Mouse (Mus musculus) stomach, embryonic 16.5 days (tissue): ENCODE results near the gene Prpsap2. TPM values are rescaled to one million over a fixed set of nuclear protein-coding genes. Genes with fewer than 3 reads are reported as not detected.
A peak's percentile ranks its signal among the peaks of the same experiment; 100 is the strongest.
"Not testable (repeated sequence)": the region's sequence is repeated elsewhere in the genome, so short reads cannot be mapped to it uniquely, and the experiment has no call there.

Source experiments
- ATAC-seq: fragments of 200-750 bp; cut with Nextera tagmentation; 2 replicates; pipeline ENCODE4 v1.8.0; 2017; ENCODE audit warnings: moderate number of reproducible peaks, moderate TSS enrichment; ENCODE audit not compliant: insufficient read depth, low FRiP score
- H3K27ac ChIP-seq: fragments of 300-500 bp; sonication (generic); 2 replicates; pipeline ENCODE4 v1.5.1; 2014; ENCODE audit warnings: low read length
- H3K27me3 ChIP-seq: fragments of 300-500 bp; sonication (generic); 2 replicates; pipeline ENCODE4 v1.6.1; 2014; ENCODE audit warnings: low read length, control low read depth, mixed read lengths; ENCODE audit not compliant: control insufficient read depth, insufficient read depth
- H3K36me3 ChIP-seq: fragments of 300-500 bp; sonication (generic); 2 replicates; pipeline ENCODE4 v1.6.1; 2014; ENCODE audit warnings: low read length; ENCODE audit not compliant: control insufficient read depth, insufficient read depth
- H3K4me1 ChIP-seq: fragments of 300-500 bp; sonication (generic); 2 replicates; pipeline ENCODE4 v1.6.1; 2014; ENCODE audit warnings: low read length, control low read depth, mixed read lengths; ENCODE audit not compliant: control insufficient read depth, insufficient read depth
- H3K4me2 ChIP-seq: fragments of 300-500 bp; sonication (generic); 2 replicates; pipeline ENCODE4 v1.6.1; 2014; ENCODE audit warnings: low read depth, low read length, mixed read lengths
- H3K4me3 ChIP-seq: fragments of 300-500 bp; sonication (generic); replicated peaks from 2 replicates; pipeline ENCODE4 v1.5.1; 2014; ENCODE audit warnings: mild to moderate bottlenecking, low read length
- H3K9ac ChIP-seq: fragments of 300-500 bp; sonication (generic); 2 replicates; pipeline ENCODE4 v1.6.1; 2014; ENCODE audit warnings: low read length
- H3K9me3 ChIP-seq: fragments of 300-500 bp; sonication (generic); replicated peaks from 2 replicates; pipeline ENCODE4 v1.6.1; 2016; ENCODE audit warnings: low read length, control low read depth; ENCODE audit not compliant: control insufficient read depth
- WGBS: fragments of 180-500 bp; shearing (Covaris S2); extraction: QIAGEN DNeasy Blood & Tissue Kit; methylation state at CpG from one replicate; pipeline ENCODE4 v1.1.7; 2014; 5-methylcytosine and 5-hydroxymethylcytosine counted together
- polyA plus RNA-seq: library from polyadenylated mRNA; unstranded; fragments of >200 nt; fragmentation: Nextera tagmentation; extraction: Ambion mirVana; gene quantifications from 2 replicates; pipeline ENCODE4 v1.2.1, GENCODE M21; 2015

Gene Prpsap2
- polyA plus RNA-seq, result 26.8 and 27.1 TPM in 2 replicates

DNA sequence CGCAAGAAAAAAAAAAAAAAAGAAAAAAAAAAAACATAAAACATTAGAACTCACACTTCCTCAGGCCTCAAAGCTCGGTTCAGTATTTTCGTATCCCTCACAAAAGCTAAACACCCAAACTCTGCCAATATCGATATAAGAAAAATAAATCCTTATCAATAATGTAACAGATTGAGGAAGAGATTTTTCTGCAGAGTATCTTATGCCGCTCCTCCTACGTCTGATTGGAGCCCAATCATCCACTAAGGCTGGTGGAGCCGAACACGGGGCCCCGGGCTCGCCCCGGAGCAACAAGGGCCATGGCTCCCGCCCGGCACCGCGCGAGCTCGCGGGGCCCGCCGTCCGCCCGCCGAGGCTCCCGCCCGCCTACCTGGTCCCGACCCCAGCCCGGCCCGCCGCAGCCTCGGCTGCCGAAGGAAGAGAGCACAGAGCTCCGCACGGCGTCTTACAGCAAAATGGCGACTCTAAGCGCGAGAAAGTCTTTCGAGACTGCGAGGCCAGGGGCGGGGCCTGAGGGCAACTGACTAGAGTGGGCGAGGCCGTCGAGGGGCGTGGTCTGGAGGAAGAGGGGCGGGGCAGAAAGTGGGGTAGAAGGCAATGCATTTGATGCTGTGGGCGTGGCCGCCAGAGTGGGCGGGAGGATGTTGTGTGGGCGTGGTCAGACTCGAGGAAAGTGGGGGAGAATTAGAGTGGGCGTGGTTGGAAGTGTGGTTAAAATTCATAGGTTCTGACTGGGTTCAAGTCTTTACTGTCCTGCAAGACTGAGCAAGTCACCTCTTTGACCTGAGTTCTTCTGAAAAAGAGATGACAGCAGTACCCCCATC, at the start of gene Prpsap2:
Gene Prpsap2 (minus strand): TSS at position 505 of the 824 bp plus-strand sequence.
- no peaks in the 10 kb centered on the region for H3K36me3 ChIP-seq
- peak within 1 kb of the TSS; percentile 66 for H3K4me3 ChIP-seq
- no peaks in the 10 kb centered on the region for H3K27me3 ChIP-seq
- H3K9ac ChIP-seq, result peak within 1 kb of the TSS; percentile 87
- under 1% methylated on average over 51 of the region's 51 CpGs for WGBS
- peaks cover 5% of the 10 kb centered on the region; the same call in 1 of the 2 replicates for H3K4me1 ChIP-seq
- peak within 1 kb of the TSS; percentile 92 for H3K27ac ChIP-seq
- ATAC-seq, result peak; percentile 96
- H3K4me2 ChIP-seq, result peak within 1 kb of the TSS; percentile 71
- H3K9me3 ChIP-seq, result no peaks in the 10 kb centered on the region

DNA sequence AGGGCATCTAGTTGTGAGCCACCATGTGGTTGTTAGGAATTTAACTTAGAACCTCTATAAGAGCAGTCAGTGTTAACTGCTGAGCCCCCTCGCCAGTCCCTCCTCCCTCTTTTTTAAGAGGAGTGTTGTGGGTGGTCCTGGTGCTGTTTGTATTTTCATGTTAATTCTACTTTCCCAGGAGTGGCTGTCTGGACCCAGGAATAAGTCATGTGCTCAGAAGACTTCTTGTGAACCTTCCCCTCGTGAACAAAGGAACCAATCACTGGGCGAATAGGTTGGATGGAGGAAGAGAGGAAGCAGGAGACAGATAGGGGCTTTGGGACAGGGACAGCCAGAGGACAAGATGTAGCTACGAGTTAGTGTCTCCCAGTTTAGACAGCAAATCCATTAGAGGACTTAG, 47.9 kb upstream of the Prpsap2 start:
- H3K4me3 ChIP-seq, result no peak overlapping the region
- no peaks in the 10 kb centered on the region for H3K9me3 ChIP-seq
- no peaks in the 10 kb centered on the region for H3K27me3 ChIP-seq
- H3K9ac ChIP-seq, result no peak overlapping the region
- H3K4me2 ChIP-seq, result no peak overlapping the region
- H3K36me3 ChIP-seq, result peaks cover 8% of the 10 kb centered on the region; the same call in 1 of the 2 replicates
- ATAC-seq, result no peak
- 0 out of 2 replicates have a peak, but pooled peaks cover 2% of the 10 kb centered on the region for H3K4me1 ChIP-seq
- 52% methylated on average over 4 of the region's 4 CpGs for WGBS
- no peak overlapping the region for H3K27ac ChIP-seq

DNA sequence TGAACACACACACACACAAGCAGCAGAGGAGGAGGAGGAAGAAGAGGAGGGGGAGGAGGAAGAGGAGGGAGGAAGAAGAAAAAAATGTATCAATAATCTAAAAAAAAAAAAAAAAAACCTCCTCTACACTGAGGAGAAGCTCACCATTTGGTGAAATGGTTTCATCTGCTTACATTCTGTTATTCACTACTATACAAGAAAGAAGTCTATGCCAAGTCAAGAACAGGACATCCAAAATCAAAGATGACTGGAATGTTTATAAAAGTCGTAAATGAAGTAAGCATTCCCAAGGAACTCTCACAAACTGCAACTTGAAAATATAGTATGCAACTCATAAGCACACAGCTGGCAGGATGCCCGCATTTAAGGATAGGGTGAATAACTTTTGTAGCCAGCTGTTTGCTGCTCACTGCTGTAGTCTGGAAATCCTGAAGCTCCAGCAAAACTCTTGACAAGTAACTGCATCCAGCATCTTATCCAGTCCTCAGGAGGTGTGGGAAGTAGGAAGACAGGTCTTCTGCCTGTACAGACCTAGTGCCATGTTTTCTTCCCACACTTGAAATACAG, 46.7 kb upstream of the Prpsap2 start:
- 67% methylated on average over 2 of the region's 2 CpGs for WGBS
- 0 out of 2 replicates have a peak, but pooled peaks cover 2% of the 10 kb centered on the region for H3K4me1 ChIP-seq
- ATAC-seq, result no peak
- H3K4me2 ChIP-seq, result no peak overlapping the region
- H3K9me3 ChIP-seq, result no peaks in the 10 kb centered on the region
- no peak overlapping the region for H3K4me3 ChIP-seq
- no peak overlapping the region for H3K9ac ChIP-seq
- H3K36me3 ChIP-seq, result peaks cover 8% of the 10 kb centered on the region; the same call in 1 of the 2 replicates
- peak overlapping the region; percentile 46; the same call in 1 of the 2 replicates for H3K27ac ChIP-seq
- H3K27me3 ChIP-seq, result no peaks in the 10 kb centered on the region

DNA sequence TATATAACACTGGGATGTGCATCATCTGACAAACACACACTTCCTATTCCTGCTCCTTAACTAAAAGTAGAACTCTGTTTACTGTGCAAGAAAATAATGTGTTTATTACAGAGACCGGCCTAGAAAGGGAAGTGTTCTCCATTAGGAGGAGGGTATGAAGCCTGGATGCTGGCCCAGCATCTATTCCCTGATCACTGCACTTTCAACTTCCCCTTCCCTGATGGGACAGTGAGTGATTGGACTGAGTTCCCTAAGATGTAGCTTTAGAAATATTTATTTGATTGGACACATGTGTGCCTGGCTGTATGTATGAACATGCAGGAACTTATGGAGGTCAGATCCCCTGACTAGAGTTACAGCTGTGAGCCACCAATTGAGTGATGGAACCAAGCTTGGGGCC, 31.6 kb upstream of the Prpsap2 start:
- Histone ChIP-seq H3K4me1 (no peaks in the 10 kb centered on the region), H3K9ac (no peak overlapping the region), H3K4me3 (no peak overlapping the region), H3K4me2 (no peak overlapping the region), H3K36me3 (0 out of 2 replicates have a peak, but pooled peaks cover 3% of the 10 kb centered on the region), H3K27me3 (no peaks in the 10 kb centered on the region), H3K9me3 (no peaks in the 10 kb centered on the region), H3K27ac (no peak overlapping the region)
- WGBS, result 59% methylated on average over 1 of the region's 1 CpGs
- no peak for ATAC-seq

DNA sequence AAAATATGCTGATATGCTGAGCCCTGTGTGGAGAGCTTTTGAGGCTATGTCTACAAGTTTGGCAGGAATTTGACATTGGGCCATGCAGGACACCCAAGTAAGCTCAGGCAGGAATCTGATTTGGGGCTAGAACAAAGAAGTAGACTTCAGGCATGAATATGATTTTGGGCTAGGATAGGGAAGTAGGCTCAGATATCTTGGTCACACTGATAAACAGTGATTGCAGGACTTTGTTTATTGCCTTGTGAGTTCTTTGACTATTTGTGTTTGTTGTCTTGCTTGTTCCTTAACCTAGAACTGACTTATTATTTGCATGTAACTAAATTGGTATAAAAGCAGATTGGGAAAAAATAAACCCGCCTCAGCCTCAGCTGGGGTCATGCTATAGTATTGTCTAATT, 26.7 kb upstream of the Prpsap2 start:
- no peak overlapping the region for H3K4me2 ChIP-seq
- WGBS, result 94% methylated on average over 1 of the region's 1 CpGs
- H3K27me3 ChIP-seq, result no peaks in the 10 kb centered on the region
- 0 out of 2 replicates have a peak, but pooled peaks cover 3% of the 10 kb centered on the region for H3K36me3 ChIP-seq
- H3K9me3 ChIP-seq, result no peaks in the 10 kb centered on the region
- H3K4me1 ChIP-seq, result no peaks in the 10 kb centered on the region
- no peak overlapping the region for H3K4me3 ChIP-seq
- no peak overlapping the region for H3K9ac ChIP-seq
- no peak for ATAC-seq
- no peak overlapping the region for H3K27ac ChIP-seq

DNA sequence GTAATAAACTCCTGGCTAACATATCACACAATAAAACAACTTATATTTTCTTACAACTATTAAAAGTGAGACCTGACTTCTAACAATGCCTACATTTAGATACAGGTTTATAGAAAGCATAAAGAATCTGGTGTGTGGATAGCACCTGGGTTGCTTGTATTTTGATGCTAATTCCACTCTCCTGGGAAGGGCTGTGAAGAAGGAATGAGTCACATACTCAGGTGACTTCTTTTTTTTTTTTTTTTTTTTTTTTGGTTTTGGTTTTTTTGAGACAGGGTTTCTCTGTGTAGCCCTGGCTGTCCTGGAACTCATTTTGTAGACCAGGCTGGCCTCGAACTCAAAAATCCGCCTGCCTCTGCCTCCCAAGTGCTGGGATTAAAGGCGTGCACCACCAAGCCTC, 20.6 kb upstream of the Prpsap2 start:
- WGBS, result 98% methylated on average over 3 of the region's 3 CpGs
- H3K4me1 ChIP-seq, H3K9me3 ChIP-seq, H3K4me2 ChIP-seq, H3K36me3 ChIP-seq, H3K27me3 ChIP-seq, ATAC-seq, H3K27ac ChIP-seq, H3K4me3 ChIP-seq, H3K9ac ChIP-seq: not testable (repeated sequence)

DNA sequence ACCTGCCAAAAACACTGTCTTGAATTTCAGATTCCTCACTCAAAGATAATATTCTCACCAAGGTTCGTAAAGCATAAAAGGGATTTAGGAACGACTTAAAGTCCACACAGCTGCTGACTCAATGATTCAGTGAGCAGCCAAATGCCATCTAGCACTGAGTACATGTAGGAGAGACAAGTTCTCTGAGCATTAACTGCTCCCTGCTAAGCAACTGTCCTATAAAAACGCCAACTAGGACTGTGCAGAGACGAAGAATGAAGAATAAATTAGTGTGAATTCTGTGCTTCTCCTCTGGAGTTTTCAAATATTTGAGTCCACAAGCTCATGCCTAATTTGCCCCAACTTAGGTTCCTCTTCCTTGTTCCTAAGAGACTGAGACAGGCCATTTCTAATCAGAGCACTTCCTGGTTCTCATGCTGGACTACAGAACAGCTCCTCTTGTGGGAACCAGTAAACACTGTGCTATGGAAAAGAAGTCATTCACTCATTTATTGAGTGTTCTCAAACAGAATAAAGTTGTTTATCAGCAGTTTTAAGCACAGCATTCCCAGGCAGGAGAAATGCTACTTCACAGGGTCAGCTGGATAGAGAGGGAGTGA, 12.8 kb upstream of the Prpsap2 start:
- WGBS, result 78% methylated on average over 4 of the region's 4 CpGs
- Histone ChIP-seq H3K9ac (no peak overlapping the region), H3K9me3 (no peaks in the 10 kb centered on the region), H3K36me3 (peaks cover 3% of the 10 kb centered on the region; the same call in 1 of the 2 replicates), H3K4me2 (no peak overlapping the region), H3K4me3 (no peak overlapping the region), H3K27ac (no peak overlapping the region), H3K27me3 (no peaks in the 10 kb centered on the region), H3K4me1 (no peaks in the 10 kb centered on the region)
- no peak for ATAC-seq

DNA sequence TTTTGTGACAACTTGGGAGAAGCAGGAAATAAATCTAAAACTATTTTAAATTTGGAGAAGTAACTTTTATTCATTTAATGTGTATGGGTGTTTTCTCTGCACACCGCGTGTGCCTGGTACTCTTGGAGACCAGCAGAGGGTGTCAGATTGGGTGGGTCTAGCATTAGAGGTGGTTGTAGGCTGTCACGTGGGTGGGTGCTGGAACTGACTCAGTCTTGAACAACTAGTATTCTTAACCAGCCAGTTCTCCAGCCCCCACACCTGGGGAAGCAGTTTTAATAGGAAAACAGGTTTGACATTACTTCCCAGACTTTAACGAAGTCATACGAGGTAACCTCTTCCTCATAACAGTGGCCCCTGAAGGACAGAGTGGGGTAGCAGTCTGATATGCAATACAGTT, 1.4 kb downstream of the Prpsap2 start:
- peak overlapping the region; percentile 71 for H3K4me2 ChIP-seq
- no peak overlapping the region for H3K27ac ChIP-seq
- 0 out of 2 replicates have a peak, but pooled peaks cover 1% of the 10 kb centered on the region for H3K36me3 ChIP-seq
- no peak for ATAC-seq
- H3K27me3 ChIP-seq, result no peaks in the 10 kb centered on the region
- WGBS, result 76% methylated on average over 5 of the region's 5 CpGs
- peak overlapping the region; percentile 66; the same call in 1 of the 2 replicates for H3K4me3 ChIP-seq
- 0 out of 2 replicates have a peak overlapping the region, but pooled peaks have one; percentile 0 for H3K9ac ChIP-seq
- H3K9me3 ChIP-seq, result no peaks in the 10 kb centered on the region
- H3K4me1 ChIP-seq, result peaks cover 5% of the 10 kb centered on the region; the same call in 1 of the 2 replicates

DNA sequence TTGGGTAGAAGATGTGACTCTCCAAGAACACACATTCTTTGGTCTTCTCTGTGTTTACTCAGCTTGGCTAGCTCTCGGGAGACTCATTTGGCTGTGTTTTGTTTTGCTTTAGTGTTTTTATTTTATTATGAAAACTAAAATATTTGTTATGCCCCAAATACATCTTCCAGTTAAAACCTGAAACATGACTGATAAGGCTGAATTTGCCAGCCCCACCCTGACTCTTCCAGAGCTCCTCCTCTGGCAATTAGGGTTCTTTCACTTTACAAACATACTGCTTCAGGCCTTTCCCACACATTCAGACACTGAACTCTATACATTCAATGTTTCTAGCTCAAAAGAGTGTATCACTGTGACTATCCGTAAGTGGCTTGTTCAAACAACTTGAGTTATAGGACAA, 4.7 kb downstream of the Prpsap2 start:
- Histone ChIP-seq H3K4me3 (no peak overlapping the region), H3K4me1 (peaks cover 5% of the 10 kb centered on the region; the same call in 1 of the 2 replicates), H3K4me2 (no peak overlapping the region), H3K27ac (no peak overlapping the region), H3K9ac (no peak overlapping the region), H3K27me3 (no peaks in the 10 kb centered on the region), H3K9me3 (no peaks in the 10 kb centered on the region), H3K36me3 (peaks cover 9% of the 10 kb centered on the region; the same call in 1 of the 2 replicates)
- no peak for ATAC-seq
- 76% methylated on average over 2 of the region's 2 CpGs for WGBS
